In genomic region chr6:143437367-143438271, GRCm38 (mm10) we compare ENCODE assay signal across 14 mouse cellular contexts.
A peak's percentile ranks its signal among the peaks of the same experiment; 100 is the strongest.
DNase-seq lines count a peak whose midpoint lies in the region; ATAC-seq and TF ChIP-seq lines count a peak whose summit lies in the region.
"Had no signal": no experiment of that assay in that cellular context is flagged by ENCODE, and none has a peak within 500 bp of the region (broad histone marks: within the 10 kb centered on the region; RNA-seq: fewer than 3 reads in every experiment).

No protein-coding gene starts in this region.

- H3K36me3 ChIP-seq in lung, postnatal 0 days (ENCODE audit: insufficient read depth, low read length): no peaks in the 10 kb centered on the region
- H3K36me3 ChIP-seq in limb, embryonic 15.5 days: no peaks in the 10 kb centered on the region
- no peaks in the 10 kb centered on the region for H3K36me3 ChIP-seq in liver, embryonic 11.5 days (ENCODE audit: control insufficient read depth, insufficient read depth, low read length)
- H3K36me3 ChIP-seq: G1E; heart, embryonic 15.5 days; kidney, embryonic 15.5 days had no signal

- H3K27ac ChIP-seq in lung, postnatal 0 days (ENCODE audit: low read length): no peak overlapping the region
- no peak overlapping the region for H3K27ac ChIP-seq in limb, embryonic 15.5 days
- H3K27ac ChIP-seq in liver, embryonic 11.5 days (ENCODE audit: low read depth, low read length): no peak overlapping the region
- H3K27ac ChIP-seq: heart, embryonic 15.5 days; kidney, embryonic 15.5 days had no signal

- WGBS in lung, postnatal 0 days: 56% methylated on average over 32 of the region's 32 CpGs
- 47% methylated on average over 32 of the region's 32 CpGs for WGBS in limb, embryonic 15.5 days
- WGBS in liver, embryonic 11.5 days: 79% methylated on average over 32 of the region's 32 CpGs

- no peaks in the 10 kb centered on the region for H3K9me3 ChIP-seq in lung, postnatal 0 days (ENCODE audit: low read length)
- H3K9me3 ChIP-seq in limb, embryonic 15.5 days: no peaks in the 10 kb centered on the region
- no peaks in the 10 kb centered on the region for H3K9me3 ChIP-seq in liver, embryonic 11.5 days (ENCODE audit: control insufficient read depth, low read length)
- H3K9me3 ChIP-seq: heart, embryonic 15.5 days; kidney, embryonic 15.5 days had no signal

- DNase-seq in cerebellum, postnatal 10 days: peak; percentile 74 to 80
- DNase-seq in cerebellum, adult 9-11 months: no peak
- no peak for DNase-seq in lung, postnatal 0 days (ENCODE audit: low spot score)
- no peak for DNase-seq in lung, postnatal 25 days (ENCODE audit: low spot score)
- DNase-seq in layer of hippocampus, postnatal 14 days (ENCODE audit: low spot score in 2 of 2): no peak
- DNase-seq in natural killer cell, adult 2 months (ENCODE audit: low spot score in 2 of 2): no peak
- DNase-seq in liver, embryonic 11.5 days (ENCODE audit: low spot score): no peak
- DNase-seq: adrenal gland, adult 8-10 months; cerebellum, adult 11-12 months; lung, postnatal 36 days had no signal

- no peak for TF ChIP-seq EP300 in lung, postnatal 0 days (IDR thresholded peaks at IDR 0.05)

- no peaks in the 10 kb centered on the region for H3K27me3 ChIP-seq in lung, postnatal 0 days (replicated peaks; ENCODE audit: insufficient read depth, low read length)
- H3K27me3 ChIP-seq in limb, embryonic 15.5 days: peaks cover 24% of the 10 kb centered on the region; the same call in 1 of the 2 replicates
- H3K27me3 ChIP-seq in liver, embryonic 11.5 days (replicated peaks; ENCODE audit: control insufficient read depth, insufficient read depth, low read length): no peaks in the 10 kb centered on the region
- H3K27me3 ChIP-seq: heart, embryonic 15.5 days; kidney, embryonic 15.5 days had no signal

- no peak overlapping the region for H3K9ac ChIP-seq in lung, postnatal 0 days (replicated peaks; ENCODE audit: low read depth)
- H3K9ac ChIP-seq in limb, embryonic 15.5 days: no peak overlapping the region
- H3K9ac ChIP-seq in liver, embryonic 11.5 days (ENCODE audit: low read depth, low read length): no peak overlapping the region
- H3K9ac ChIP-seq: heart, embryonic 15.5 days; kidney, embryonic 15.5 days had no signal

- no peak for TF ChIP-seq CTCF in lung, postnatal 0 days (IDR thresholded peaks at IDR 0.05)

- no peak overlapping the region for H3K4me3 ChIP-seq in lung, postnatal 0 days (ENCODE audit: low read depth, low read length)
- H3K4me3 ChIP-seq in limb, embryonic 15.5 days: no peak overlapping the region
- H3K4me3 ChIP-seq in liver, embryonic 11.5 days (ENCODE audit: low read depth, low read length): no peak overlapping the region
- H3K4me3 ChIP-seq: heart, embryonic 15.5 days; kidney, embryonic 15.5 days had no signal

- no peak for ATAC-seq in lung, postnatal 0 days
- no peak for ATAC-seq in limb, embryonic 15.5 days (ENCODE audit: insufficient number of reproducible peaks, low FRiP score, low TSS enrichment, low read depth)
- ATAC-seq in liver, embryonic 11.5 days (replicated peaks; ENCODE audit: low FRiP score): no peak

- no peaks in the 10 kb centered on the region for H3K4me1 ChIP-seq in lung, postnatal 0 days (ENCODE audit: insufficient read depth, low read depth, low read length)
- H3K4me1 ChIP-seq in limb, embryonic 15.5 days: peaks cover 9% of the 10 kb centered on the region; the same call in 1 of the 2 replicates
- H3K4me1 ChIP-seq in liver, embryonic 11.5 days (replicated peaks; ENCODE audit: control insufficient read depth, insufficient read depth, low read length): no peaks in the 10 kb centered on the region
- H3K4me1 ChIP-seq: heart, embryonic 15.5 days; kidney, embryonic 15.5 days had no signal

- peak overlapping the region; percentile 33 for H3K4me2 ChIP-seq in lung, postnatal 0 days (replicated peaks; ENCODE audit: low read depth, low read length)
- H3K4me2 ChIP-seq in limb, embryonic 15.5 days: 0 out of 2 replicates have a peak overlapping the region, but pooled peaks have one; percentile 5
- no peak overlapping the region for H3K4me2 ChIP-seq in liver, embryonic 11.5 days
- H3K4me2 ChIP-seq: heart, embryonic 15.5 days; kidney, embryonic 15.5 days had no signal

Comparison
In these comparisons a context has a peak if more than half of its experiments do, and no peak if none do; other contexts are left out.
1. DNase-seq: peak in cerebellum, postnatal 10 days (2 of 2); none in cerebellum, adult 9-11 months (single experiment), lung, postnatal 0 days (single experiment), lung, postnatal 25 days (single experiment), layer of hippocampus, postnatal 14 days (0 of 2), natural killer cell, adult 2 months (0 of 2) and liver, embryonic 11.5 days (single experiment).